Mouse (Mus musculus): ENCODE measurements around the gene Prkar1a.
A peak's percentile ranks its signal among the peaks of the same experiment; 100 is the strongest.
"Not testable (repeated sequence)": the region's sequence is repeated elsewhere in the genome, so short reads cannot be mapped to it uniquely, and the experiment has no call there.

Gene Prkar1a

DNA sequence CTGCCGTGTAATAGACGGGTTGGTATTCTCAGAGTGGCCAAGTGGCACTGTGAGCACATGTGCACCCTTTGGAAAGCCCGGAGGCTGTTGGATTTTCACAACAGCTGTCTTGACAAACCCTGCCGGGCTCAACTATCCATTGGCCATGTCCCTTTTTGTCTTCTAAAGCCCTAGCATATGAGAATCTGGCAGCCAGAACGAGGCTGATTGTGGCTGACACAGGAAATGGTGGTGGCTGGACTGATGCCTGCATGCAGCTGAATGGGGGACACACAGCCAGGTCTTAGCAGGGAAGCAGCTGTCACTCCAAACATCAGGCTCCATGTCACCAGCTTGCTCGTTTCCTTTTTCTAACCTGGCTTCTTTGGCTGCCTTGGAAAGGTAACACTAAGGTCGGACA, 695 bp upstream of the Prkar1a start:
- peak; percentile 15 for DNase-seq

DNA sequence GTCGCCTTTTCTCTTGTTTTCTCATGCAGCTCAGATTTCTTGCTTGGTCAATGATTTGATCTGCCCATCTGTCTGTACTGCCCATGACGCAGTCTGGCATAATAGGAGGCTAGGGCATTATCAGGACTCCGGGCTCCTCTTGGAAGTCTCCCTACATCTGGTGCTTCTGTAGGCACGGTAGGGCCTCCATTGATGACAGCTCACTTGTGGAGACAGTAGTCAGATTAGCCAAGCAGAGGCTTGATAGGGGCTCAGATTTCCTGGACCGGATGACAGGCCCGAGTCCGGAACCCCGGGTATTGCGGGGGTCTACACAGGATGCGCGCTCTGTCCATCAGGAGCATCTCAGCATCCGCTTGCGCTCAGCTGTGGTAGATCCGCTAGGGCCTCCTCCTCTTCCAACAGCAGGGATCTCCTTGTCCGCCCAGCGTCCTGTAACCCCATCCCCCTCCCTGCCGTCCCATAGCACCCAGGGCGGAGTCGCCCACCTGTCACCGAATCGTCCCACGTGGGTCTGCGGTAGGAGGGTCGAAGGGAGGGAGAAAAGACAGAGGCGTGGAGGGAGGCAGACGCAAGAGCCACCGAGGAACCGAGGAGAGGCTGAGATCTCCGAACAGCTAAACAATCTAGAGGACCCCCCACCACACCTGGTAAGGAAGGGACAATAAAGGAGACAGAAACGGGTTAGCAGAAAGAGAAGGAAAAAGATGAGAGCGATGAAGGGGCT, 933 bp downstream of the Prkar1a start:
- DNase-seq = peak; percentile 74

DNA sequence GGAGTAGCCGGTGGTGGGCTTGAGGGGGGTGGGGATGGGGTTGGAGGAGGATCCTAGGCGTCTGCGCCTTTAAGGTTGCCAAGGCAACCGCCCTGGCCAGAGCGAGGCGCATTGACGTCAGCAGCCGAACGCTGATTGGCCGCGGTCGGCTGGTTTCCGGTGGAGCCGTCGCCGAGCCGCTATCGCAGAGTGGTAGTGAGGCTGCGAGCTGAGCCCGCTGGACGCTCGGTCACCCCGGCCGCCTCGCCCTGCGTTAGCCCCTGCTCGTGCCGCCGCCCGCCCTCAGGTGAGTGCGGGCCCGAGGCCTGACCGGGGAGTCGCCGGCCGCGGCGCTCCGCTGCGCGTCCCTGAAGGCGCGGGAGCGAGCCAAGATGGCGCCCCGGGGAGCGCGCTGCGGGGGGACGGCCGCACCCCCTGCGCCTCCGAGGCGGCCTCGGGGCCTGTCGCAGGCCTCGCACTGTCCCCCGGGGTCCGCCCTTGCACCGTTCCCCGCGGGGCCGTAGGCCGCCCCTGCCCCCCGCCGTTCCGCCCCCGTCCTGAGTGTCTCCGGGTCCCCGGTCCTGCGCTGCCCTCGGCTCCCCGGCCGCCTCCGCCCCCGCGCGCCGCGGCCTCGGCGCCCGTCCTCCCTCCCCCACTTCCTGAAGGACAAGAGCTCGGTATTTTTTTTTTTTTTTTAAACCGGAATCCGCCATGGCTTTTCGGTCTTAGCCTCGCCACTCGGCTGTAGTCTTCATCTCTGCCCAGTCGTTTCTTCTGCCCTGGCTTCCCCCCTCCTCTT, 1.8 kb downstream of the Prkar1a start:
- peak; percentile 92 for DNase-seq

DNA sequence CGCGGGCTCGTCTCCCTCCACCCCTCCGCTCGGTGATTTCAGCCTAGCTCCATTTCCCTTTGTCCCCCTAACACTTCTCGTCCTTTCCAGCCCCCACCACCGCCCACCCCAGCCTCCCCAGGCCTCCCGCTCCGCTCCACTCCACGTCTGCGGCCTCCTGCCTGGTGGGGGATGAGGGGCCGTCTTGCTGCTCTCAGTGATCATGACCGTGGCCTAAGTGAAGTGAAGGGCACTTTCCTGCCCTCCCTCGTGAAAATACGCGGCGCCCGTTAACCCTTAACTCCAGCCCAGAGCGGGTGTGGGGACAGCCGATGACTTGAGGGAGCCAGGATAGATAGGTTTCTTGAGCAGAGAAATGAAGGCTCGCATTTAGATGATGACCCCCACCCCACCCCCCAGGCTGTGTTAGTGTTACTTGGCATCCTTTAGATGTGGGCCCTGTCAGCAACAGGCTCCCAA, 2.4 kb downstream of the Prkar1a start:
- peak; percentile 53 for DNase-seq

DNA sequence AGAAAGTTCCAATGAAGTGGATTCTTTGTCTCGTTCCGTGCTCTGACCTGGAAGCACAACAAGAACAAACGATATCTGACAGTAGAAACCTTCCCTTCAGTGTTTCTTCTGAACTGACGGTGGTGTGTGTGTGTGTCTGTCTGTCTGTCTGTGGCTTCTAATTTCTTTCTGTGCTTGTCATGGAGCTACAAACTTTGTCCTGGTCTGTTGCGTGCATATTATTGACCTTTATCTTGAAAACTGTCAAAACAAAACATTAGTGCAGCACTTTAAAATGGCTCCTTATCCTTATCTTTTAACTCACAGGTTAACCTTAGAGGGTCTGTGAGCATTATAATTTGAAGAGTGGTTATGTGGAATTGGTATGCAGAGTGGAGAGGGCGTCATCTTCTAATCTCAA, 3.3 kb downstream of the Prkar1a start:
- no peak for DNase-seq

DNA sequence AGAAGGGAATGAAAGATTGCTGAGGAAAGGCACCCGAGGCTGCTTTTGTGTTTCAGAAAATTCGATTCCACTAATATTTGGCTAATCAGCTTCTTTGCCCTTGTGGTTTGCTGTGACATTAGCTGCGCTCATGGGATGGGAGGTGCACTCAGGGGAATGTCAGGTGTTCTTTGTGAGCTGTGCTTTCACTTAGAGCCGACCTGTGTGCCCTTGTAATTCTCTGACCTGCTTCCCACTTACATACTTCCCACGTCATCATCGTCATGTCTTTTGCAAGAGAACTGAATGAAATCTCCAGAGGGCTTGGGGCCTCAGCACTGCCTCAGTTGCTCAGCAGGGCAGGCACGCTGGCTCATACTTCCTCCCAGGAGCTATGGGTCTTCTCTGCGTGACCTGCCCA, 4.0 kb downstream of the Prkar1a start:
- DNase-seq = peak; percentile 31

DNA sequence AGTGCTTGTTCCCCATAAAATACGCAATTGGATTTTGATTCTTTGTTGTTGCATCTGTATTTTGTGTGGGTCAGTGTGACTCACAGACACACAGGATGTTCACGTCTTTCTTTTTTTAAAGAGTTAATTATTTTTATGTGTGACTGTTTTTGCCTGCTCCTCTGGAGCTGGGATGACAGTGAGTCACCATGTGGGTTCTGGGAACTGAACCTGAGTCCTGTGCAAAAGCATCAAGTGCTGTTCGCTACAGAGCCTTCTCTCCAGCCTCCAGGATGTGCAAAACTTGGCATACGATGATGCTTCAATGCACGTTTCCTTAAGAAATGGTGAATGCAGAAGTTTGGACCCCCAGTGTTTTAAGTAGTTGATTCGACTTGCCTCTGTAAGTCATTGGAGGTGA, 5.4 kb downstream of the Prkar1a start:
- DNase-seq = no peak

DNA sequence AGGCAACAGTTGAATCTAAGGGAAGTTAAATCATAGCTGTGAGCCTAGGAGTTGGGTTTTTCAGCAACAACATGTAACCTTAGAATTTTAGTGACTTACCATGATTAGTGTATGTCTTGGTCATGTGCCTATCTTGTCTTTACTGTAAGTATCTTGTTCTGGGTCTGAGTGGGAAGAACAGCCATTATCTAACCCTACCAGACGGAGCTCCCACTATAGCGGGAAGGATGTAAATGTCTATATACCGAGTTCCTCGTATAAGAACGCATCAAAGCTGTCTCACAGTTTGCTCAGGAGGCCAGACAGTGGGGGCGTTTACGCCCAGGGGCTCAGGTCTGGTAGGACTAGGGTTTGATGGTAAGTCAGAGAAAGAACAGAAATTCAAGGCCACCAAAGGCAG, 7.0 kb downstream of the Prkar1a start:
- DNase-seq = no peak

DNA sequence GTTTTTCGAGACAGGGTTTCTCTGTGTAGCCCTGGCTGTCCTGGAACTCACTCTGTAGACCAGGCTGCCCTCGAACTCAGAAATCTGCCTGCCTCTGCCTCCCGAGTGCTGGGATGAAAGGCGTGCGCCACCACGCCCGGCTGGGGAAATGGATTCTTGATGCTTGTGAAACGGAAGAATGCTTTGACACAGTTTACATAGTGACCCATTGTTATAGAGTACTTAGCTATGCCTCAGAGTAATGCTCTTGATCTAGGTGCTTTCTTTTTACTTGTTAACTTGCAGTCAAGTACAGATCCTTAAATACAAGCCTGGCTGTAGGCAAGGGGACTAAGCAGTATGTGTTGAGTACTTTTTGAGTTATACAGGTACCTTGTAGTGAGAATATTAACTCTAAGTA, 11.3 kb downstream of the Prkar1a start:
- not testable (repeated sequence) for DNase-seq

DNA sequence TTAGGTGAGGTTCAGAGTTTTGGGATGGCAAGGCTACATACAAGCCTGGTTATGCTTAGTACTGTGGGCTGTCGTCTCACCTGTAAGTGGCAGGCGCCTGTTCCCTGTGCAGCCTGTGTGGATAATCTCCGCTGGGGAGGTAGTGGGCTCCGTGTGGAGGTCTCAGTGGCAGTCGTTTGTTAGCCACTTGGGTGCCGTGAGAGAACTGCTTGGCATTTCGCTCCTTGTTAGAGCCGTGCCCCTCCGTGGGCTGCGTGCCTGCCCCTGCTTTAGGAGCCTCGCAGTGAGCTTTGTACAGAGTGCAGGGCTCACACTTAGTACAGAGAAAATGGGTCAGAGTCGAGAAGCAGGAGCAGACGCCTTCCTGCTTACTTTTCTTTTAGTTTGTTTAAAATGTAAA, 15.1 kb downstream of the Prkar1a start:
- DNase-seq = no peak

DNA sequence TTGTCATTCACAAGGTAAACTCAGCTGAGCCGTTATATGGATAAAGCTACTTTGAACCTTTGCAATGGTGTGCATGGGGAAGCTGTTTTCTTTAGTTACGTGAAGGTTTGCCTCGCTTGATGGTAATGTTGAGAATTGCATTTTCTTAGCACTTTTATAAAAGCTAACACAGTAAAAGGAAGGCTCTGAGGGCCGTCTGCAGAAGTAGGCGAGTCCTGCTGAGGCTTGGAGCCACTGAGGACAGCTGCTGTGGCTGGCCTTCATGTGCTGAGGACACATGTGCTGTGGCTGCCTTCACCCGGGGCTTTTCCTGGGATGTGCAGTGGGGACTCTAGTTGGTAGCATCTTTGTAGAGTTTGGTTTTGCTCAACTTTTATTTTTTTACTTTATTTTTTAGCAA, 16.2 kb downstream of the Prkar1a start:
- no peak for DNase-seq

DNA sequence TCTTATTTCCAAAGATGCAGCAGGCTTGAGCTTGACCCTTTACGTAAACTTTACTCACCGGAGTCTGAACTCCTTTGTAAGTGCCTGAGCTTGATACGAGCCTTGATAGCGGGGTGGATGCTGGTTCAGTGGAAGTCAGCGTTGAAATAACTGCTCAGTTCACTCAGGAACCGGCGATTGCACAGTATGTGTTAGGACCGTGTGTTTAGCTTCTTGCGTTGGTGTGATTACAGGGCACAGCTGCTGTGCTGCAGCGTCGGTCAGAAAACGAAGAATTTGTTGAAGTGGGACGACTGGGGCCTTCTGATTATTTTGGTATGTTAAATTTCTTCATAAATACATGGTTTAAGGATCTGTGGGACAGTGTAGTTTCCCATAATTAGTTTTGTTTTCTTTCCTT, 17.2 kb downstream of the Prkar1a start:
- no peak for DNase-seq

DNA sequence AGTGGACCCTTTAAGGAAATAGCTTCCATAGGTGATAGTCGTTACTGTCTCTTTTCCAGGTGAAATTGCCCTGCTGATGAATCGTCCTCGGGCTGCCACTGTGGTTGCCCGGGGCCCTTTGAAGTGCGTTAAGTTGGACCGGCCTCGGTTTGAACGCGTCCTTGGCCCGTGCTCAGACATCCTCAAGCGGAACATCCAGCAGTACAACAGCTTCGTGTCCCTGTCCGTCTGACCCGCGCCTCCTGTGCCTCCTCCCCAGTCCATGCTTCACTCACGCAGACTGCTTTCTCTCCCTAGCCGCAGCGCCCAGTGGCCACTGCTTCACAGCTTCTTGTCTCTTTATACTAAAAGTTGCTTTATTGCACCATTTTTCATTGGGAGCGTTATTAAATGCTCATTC, 18.2 kb downstream of the Prkar1a start:
- DNase-seq = no peak

DNA sequence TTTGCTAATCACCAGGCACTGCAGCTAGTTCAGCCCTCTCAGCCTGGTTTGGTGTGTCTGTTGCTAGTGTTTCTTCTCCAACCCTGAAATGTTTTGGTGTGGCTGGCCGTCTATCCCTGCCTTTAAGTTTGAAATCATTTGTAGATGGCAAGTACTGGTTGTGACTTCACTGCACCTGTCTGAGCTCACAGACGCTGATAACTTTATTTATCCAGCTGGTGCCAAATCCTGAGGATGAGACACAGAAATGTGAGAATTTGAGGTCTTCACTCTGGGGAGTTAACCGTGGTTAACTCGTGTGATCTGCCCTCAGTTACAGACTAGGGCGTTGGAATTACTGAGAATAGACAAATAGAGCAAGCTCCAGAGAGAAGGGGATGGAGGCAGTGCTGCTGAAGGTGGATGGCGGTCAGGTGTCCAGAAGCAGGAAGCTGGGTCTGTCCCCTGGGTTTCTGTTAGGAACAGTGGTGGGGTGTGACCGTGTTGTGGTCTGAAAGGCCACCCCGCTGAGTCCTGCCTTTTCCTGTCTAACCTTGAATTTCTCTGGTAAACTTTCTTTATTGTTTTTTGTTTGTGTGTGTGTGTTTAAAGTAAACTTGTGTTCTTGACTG, 19.0 kb downstream of the Prkar1a start:
- no peak for DNase-seq

DNA sequence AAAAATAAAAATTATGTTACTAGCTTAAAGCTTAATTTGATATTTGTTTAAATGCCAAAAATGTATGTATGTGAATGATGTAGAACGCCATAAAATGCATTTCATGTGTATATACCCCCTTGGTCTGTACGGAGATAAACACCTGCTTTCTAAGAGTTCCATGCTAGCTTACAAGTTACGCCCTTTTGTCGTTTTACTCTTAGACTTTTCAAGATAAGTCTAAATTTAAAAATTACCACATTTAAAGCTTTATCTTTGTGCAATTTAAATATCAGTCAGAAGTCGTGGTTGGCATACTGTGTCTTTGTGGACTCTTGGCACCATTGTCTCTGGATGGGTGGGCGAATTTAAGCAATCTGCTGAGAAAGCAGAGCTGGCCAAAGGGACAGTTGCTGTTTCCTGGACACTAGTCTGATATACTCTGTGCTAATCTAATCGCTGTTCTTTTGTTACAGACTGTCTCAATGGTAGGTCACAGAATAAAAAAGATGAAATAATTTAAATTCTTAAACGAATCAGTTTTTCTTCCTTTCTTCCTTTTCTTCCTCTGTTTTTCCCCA, 20.0 kb downstream of the Prkar1a start:
- no peak for DNase-seq

DNA sequence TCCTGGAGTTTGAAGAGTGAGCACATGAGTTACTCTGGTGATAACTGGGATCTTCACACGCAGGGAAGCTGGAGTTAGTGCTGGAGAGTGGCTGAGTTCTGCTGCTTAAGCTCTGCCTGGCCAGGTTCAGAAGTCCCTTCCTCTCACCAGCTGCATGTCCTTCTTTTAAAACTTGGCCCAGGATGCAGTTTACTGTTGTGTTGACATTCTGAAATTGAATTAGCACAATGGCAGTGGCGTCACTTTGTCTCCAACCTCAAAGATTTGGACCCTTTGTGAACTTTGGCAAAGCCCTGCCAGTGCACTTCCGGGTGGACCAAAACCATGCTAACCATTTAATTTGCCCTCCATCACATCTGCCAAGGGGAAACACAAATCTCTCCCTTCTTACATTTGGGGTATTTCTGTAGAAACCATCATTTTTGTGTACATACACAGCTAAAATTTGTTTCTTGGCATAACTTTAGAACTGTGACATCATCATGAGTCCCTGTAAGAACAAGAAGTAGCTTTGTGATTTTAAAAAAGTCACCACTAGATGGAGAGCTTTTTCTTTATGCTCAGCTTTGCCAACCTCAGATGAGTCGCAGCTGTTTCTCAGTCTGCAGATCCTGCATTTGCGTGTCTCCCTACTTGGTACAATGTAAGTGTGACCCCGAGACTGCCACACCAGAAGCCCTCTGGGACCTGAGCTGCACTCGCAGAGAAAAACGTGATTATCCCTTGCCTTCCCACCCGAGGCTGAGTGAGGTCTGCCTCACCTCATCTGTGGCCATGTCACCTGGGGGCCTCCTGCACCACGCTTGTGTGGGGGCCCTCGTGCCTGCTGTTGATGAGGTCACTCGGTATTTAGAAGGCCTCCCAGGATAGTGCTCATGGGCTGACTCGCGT, 21.1 kb downstream of the Prkar1a start:
- no peak for DNase-seq

DNA sequence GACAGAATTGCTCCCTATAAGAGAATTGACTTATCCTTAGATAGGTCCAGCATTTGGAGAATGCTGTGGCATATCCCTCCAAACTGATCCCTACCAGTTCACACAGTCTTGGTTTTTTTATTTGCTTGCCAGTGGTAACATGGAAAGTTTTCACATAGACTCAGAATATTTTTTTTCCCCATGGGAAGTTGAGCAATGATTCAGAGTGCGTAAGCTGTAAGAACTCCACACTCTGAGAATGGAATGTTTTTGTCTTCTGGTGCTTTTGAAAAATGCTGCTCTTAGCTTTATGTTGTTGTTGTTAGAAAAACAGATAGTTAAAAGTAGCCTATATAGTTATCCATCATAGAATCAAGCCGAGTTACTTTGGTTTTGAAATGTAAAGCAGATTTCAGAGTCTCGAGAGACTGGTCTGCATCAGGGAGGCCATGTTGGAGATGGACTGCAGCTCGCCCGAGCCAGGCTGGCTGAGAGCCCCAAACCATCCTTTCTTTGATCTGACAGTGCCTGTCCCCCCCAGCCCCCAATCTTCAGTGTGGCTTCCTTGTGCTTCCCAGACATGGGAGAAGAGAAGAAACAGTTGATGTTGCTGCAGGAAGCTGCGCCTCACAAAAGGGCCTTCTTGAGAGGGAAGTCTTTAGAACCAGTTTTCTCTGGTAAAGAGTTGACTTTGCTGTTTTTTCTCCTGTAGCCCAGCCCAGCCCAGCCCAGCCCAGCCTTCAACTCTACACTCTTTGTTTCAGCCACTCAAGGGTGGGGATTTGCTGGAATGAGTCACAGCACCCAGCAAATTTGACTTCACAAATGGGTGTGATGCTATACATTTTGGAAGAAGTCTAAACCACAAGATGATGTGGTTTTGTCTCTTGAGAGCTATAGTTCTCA, 22.2 kb downstream of the Prkar1a start:
- no peak for DNase-seq

DNA sequence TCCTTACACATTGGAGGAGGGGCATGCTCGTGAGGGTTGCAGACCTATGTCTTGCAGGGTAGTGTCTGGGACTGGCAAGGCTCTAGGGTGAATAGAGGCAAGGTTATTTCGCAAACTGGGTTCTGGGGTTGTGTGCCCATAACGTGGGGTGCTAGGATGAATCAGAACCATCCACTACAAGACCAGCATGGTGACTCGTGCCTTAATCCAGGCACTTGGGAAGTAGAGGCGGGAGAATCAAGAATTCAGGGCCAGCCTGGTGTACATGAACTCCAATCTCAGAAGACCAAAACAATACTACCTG, 22.8 kb downstream of the Prkar1a start:
- DNase-seq = no peak

DNA sequence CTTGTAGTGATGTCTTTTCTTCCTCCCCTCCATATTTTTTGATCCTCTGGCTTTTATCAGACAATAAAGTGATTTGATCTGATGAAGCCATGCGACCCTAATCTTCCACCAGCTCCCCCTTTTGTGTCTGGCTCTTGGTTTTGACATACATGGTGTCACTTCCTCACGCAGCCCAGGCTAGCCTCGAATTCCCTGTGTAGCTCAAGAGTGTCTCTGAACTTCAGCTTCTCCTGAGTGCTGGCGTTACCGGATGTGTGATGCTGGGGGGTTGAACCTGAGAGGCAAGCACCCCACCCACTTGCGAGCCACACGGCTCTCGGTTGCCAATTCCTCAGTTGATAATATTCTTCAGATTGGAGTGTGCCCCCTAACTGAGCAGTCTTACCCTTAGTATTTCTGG, 23.2 kb downstream of the Prkar1a start:
- no peak for DNase-seq

DNA sequence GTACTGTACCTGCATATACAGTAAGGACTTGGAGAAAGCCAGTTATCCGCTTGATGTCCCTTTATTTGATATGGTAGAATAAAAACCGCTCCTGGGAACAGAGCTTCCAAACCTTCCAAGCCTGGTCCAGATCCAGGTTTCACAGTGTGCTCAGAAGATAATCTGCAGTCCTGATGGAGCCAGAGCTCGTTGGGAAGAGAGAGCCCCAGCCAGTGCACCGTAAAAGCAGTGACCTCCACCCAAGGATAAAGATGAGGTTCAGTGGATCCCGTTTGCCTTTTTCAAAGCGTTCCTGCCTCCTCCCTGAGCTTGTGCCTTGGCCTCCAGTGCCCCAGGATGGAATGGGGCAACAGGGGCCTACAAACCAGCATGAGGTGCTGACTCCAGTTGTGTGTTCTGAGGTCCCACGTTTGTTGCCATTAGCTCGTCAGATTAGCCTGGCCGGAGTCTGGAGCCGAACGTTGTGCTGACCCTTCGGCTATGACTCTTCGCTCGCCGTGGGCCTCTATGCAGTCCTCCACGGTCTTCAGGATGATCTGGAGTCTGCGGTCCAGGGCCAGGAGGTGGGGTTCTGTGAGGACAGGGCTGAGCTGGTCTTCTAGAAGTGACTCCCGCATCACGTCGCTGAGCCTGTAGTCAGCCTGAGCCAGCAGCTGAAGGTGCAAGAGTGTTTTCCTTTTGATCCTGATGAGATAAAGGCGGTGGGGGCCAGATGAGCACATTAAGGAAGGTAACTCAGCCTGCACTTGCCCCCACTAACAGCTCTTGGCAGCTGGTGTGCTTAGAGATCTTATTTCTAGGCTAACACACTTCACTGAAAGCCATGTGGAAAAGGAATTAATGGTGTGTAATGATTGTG, 23.9 kb downstream of the Prkar1a start:
- DNase-seq = no peak

DNA sequence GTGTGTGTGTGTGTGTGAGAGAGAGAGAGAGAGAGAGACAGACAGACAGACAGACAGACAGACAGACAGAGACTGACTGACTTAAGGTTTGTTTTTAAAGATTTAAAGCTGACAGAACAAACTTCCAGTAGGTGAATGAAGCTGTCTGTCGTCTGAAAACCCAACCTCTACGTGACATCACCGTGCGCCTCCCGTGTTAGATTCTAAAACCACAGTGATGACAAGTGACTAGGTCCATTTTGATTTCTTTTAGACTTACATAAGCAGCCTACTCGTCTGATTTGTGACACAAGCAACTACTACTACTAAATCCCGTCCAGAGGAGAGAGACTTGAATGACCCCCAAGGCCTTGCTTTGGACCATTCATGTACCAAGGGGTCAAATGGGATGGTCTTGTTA, 24.5 kb downstream of the Prkar1a start:
- DNase-seq = no peak
